Mouse (Mus musculus) ovary, adult 10 weeks (tissue): ENCODE data around the gene Nr2c1. TPM values are rescaled to one million over a fixed set of nuclear protein-coding genes. Genes with fewer than 3 reads are reported as not detected.

Experiments used
- polyA plus RNA-seq: library from polyadenylated mRNA; stranded (reverse); fragments of 350-450 nt; fragmentation: Illumina TruSeq; extraction: RNeasy Lipid Tissue Mini Kit (QIAGEN cat#74804); gene quantifications from one replicate; pipeline ENCODE4 v1.2.3, GENCODE M21; 2014

The Nr2c1 gene
- polyA plus RNA-seq, result 36.0 TPM

GRCm38 (mm10) chr10:94147756-94148531 lies at the start of gene Nr2c1:
Nr2c1 (plus strand) TSS chr10:94148023.

GRCm38 (mm10) chr10:94198482-94199405 lies 50.9 kb downstream of the Nr2c1 start, which contains the start of gene Ndufa12:
Ndufa12 (plus strand) TSS chr10:94198720.

Other genes starting within 250 kb of the Nr2c1 start
- gene Vezt, start 112.2 kb upstream of the Nr2c1 start, polyA plus RNA-seq, result 11.6 TPM
- gene Fgd6, start 112.0 kb upstream of the Nr2c1 start, polyA plus RNA-seq, result 7.5 TPM
- 93.1 TPM for gene Ndufa12, start 50.7 kb downstream of the Nr2c1 start, polyA plus RNA-seq
- gene Gm4792, start 150.7 kb downstream of the Nr2c1 start, polyA plus RNA-seq, result not detected
- gene Tmcc3, start 163.9 kb downstream of the Nr2c1 start, polyA plus RNA-seq, result 12.0 TPM